Mouse (Mus musculus) heart, embryonic 14.5 days (tissue): ENCODE data around the gene Zc2hc1c. TPM values are rescaled to one million over a fixed set of nuclear protein-coding genes. Genes with fewer than 3 reads are reported as not detected.

Experiments
- ATAC-seq: fragments of 200-750 bp; cut with Nextera tagmentation; 2 replicates; pipeline ENCODE4 v1.8.0; 2017; ENCODE audit warnings: low read depth, moderate TSS enrichment; ENCODE audit not compliant: insufficient number of reproducible peaks, insufficient read depth, low FRiP score
- H3K27ac ChIP-seq, 2 experiments: fragments of 200-500 bp in 1 of 2; fragments of 300-500 bp in 1 of 2; sonication (generic) in 1 of 2; replicated peaks in 1 of 2; 2 replicates each; pipeline ENCODE4 v1.5.1; 2012 to 2014; ENCODE audit warnings: low read depth in 2 of 2, low read length in 2 of 2, control low read depth in 1 of 2, mild to moderate bottlenecking in 1 of 2, mixed read lengths in 1 of 2; ENCODE audit not compliant: control insufficient read depth in 1 of 2, insufficient read depth in 1 of 2
- H3K27me3 ChIP-seq: fragments of 300-500 bp; sonication (generic); 2 replicates; pipeline ENCODE4 v1.6.1; 2014; ENCODE audit warnings: mild to moderate bottlenecking, low read length, control low read depth; ENCODE audit not compliant: control insufficient read depth, insufficient read depth
- H3K36me3 ChIP-seq: fragments of 300-500 bp; sonication (generic); 2 replicates; pipeline ENCODE4 v1.6.1; 2014; ENCODE audit warnings: mild to moderate bottlenecking, control low read depth, low read length, mixed read lengths; ENCODE audit not compliant: control insufficient read depth, insufficient read depth
- H3K4me1 ChIP-seq, 2 experiments: fragments of 200-500 bp in 1 of 2; fragments of 300-500 bp in 1 of 2; sonication (generic) in 1 of 2; 2 replicates each; pipeline ENCODE4 v1.6.1; 2012 to 2014; ENCODE audit warnings: low read length in 2 of 2, control low read depth in 1 of 2, mixed read lengths in 1 of 2; ENCODE audit not compliant: control insufficient read depth in 2 of 2, insufficient read depth in 2 of 2
- H3K4me2 ChIP-seq: fragments of 300-500 bp; sonication (generic); 2 replicates; pipeline ENCODE4 v1.6.1; 2014; ENCODE audit warnings: mild to moderate bottlenecking, low read length
- H3K4me3 ChIP-seq, 2 experiments: fragments of 200-500 bp in 1 of 2; fragments of 300-500 bp in 1 of 2; sonication (generic) in 1 of 2; 2 replicates each; pipeline ENCODE4 v1.5.1; 2012 to 2014; ENCODE audit warnings: low read length in 2 of 2, mild to moderate bottlenecking in 2 of 2, control low read depth in 1 of 2, low read depth in 1 of 2, moderate library complexity in 1 of 2; ENCODE audit not compliant: control insufficient read depth in 1 of 2, insufficient read depth in 1 of 2
- H3K9ac ChIP-seq: fragments of 300-500 bp; sonication (generic); 2 replicates; pipeline ENCODE4 v1.6.1; 2014; ENCODE audit warnings: mild to moderate bottlenecking, low read length
- H3K9me3 ChIP-seq: fragments of 300-500 bp; sonication (generic); 2 replicates; pipeline ENCODE4 v1.6.1; 2016; ENCODE audit warnings: low read length, control low read depth; ENCODE audit not compliant: control insufficient read depth
- WGBS: fragments of 180-500 bp; shearing (Covaris S2); extraction: QIAGEN DNeasy Blood & Tissue Kit; methylation state at CpG from one replicate; pipeline ENCODE4 v1.1.7; 2014; 5-methylcytosine and 5-hydroxymethylcytosine counted together
- polyA plus RNA-seq: library from polyadenylated mRNA; unstranded; fragments of >200 nt; fragmentation: Nextera tagmentation; extraction: Ambion mirVana; gene quantifications from 2 replicates; pipeline ENCODE4 v1.2.1, GENCODE M21; 2014

The Zc2hc1c gene
- polyA plus RNA-seq, 1 experiment from 2014 or later = 1.1 TPM

DNA sequence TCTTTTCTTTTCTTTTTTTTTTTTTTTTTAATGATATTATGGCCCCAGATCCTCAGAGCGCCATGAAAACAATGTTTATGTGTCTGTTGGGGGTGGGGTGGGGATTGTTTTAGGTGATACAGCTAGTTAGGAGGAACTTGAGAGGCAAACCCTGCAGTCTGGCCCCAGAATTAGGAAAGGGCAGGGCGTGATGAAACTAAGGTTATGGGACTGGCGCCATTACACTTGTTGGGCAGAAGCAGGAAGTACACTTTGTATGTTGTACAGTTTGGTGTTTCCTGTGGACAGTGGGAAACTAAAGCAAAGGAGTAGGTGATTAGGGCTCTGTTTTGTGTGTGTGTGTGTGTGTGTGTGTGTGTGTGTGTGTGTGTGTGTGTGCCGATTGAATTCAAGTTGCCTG lies 51.6 kb downstream of the Zc2hc1c start:
- Histone ChIP-seq H3K27me3 (no peaks in the 10 kb centered on the region), H3K36me3 (peaks cover 39% of the 10 kb centered on the region), H3K4me1 (peaks cover 2 to 29% of the 10 kb centered on the region in 2 experiments), H3K4me2 (peak overlapping the region; percentile 74), H3K9ac (no peak overlapping the region), H3K9me3 (no peaks in the 10 kb centered on the region), H3K4me3 (peak overlapping the region in 1 of 2 experiments; percentile 90; a peak in 3 of 4 replicates), H3K27ac (peak overlapping the region; percentile 75 to 90; a peak in 3 of 4 replicates)
- ATAC-seq = no peak
- 42% methylated on average over 4 of the region's 4 CpGs for WGBS

- Histone ChIP-seq H3K9me3 (no peaks in the 10 kb centered on the region), H3K4me1 (peaks cover 2 to 29% of the 10 kb centered on the region in 2 experiments), H3K4me2 (no peak overlapping the region), H3K4me3 (no peak overlapping the region), H3K27me3 (no peaks in the 10 kb centered on the region), H3K27ac (no peak overlapping the region), H3K9ac (no peak overlapping the region), H3K36me3 (peaks cover 35% of the 10 kb centered on the region)
- ATAC-seq = no peak
- 29% methylated on average over 1 of the region's 1 CpGs for WGBS
Observed at GRCm38 (mm10) chr12:85341131-85341530, 52.7 kb downstream of the Zc2hc1c start.

DNA sequence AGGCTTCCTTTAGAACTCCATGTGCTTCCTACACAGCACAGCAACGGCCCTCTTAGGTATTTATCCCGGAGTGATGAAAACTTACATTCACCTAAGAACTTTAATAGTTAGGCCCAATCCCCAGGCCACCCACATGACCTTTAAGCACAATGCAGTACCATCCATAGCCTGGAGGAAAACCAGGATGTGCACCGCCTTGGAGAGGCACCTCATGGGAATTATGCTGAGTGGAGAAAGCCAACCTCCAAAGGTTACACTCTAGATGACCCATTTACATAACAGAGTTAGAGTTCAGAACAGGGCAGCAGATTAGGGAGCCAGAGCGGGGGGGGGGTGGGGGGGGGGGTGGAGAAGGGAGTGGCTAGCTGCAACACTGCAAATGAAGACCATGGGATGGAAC lies 53.9 kb downstream of the Zc2hc1c start:
- Histone ChIP-seq H3K4me3 (no peak overlapping the region), H3K9me3 (no peaks in the 10 kb centered on the region), H3K36me3 (peaks cover 32% of the 10 kb centered on the region), H3K27me3 (no peaks in the 10 kb centered on the region), H3K4me2 (no peak overlapping the region), H3K27ac (no peak overlapping the region), H3K9ac (no peak overlapping the region), H3K4me1 (peaks cover 2 to 25% of the 10 kb centered on the region in 2 experiments)
- ATAC-seq = no peak
- 72% methylated on average over 4 of the region's 4 CpGs for whole genome bisulfite sequencing

DNA sequence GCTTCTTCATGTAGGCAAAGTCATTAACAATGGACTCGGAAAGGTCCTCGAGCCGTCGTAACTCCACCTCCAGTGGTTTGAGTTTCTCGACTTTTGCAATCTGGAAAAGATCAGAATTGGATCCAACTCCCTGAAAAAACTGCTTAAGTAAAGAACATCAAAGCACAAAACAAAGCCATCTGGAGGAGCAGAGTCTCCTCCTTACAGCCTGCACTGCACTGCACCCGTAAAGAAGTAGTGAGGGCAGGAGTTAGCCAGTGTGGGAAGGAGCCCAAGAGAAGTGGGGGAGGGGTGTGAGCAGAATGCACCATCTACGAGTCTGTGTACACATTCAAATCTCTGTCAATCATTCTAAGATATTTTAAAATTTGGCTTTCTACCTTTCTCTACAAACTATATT lies 55.9 kb downstream of the Zc2hc1c start:
- H3K4me2 ChIP-seq = no peak overlapping the region
- peaks cover 2 to 17% of the 10 kb centered on the region in 2 experiments for H3K4me1 ChIP-seq
- H3K36me3 ChIP-seq = peaks cover 51% of the 10 kb centered on the region
- no peak overlapping the region for H3K27ac ChIP-seq
- no peaks in the 10 kb centered on the region for H3K27me3 ChIP-seq
- WGBS = 80% methylated on average over 7 of the region's 7 CpGs
- no peak for ATAC-seq
- H3K9me3 ChIP-seq = no peaks in the 10 kb centered on the region
- no peak overlapping the region for H3K9ac ChIP-seq
- H3K4me3 ChIP-seq = no peak overlapping the region

DNA sequence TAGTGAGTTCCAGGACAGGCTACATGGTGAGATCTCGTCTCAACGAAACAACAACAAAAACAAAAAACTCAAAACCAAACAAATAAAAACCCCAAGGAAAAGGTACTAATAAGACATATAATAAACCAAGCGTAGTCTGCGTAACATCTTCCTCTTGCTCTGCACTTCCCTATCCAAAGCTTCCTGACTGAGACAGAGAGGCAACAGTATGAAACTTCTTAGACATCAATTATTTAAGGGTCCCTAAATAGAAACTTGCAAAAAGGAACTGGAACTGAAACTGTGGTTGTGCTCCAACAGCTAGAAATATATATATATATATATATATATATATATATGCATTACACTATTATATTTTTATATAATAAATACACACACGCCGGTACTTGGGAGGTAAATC lies 57.2 kb downstream of the Zc2hc1c start:
- WGBS = 93% methylated on average over 6 of the region's 6 CpGs
- Histone ChIP-seq H3K27me3 (no peaks in the 10 kb centered on the region), H3K9me3 (no peaks in the 10 kb centered on the region), H3K4me1 (peaks cover 1 to 14% of the 10 kb centered on the region in 2 experiments; a peak in 3 of 4 replicates), H3K27ac (no peak overlapping the region), H3K9ac (no peak overlapping the region), H3K4me2 (no peak overlapping the region), H3K4me3 (no peak overlapping the region), H3K36me3 (peaks cover 63% of the 10 kb centered on the region)
- no peak for ATAC-seq

DNA sequence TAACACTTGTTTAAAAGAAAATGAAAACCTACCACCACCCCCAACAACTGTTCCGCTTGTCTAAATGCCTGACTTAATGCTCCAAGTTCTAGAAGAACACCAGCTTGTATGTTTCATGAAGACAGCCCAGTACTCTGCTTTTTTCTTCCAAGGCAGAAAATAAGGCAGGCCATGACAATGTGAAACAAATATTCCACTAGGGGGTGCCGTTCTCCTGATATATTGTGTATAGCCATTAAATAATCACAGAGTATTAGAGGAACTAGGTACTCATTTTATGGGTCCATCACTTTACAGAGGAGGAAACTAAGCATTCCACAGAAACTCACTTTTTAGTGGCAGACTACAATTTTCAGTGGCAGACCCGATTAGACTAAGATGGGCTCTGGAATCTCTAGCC lies 58.0 kb downstream of the Zc2hc1c start:
- H3K27ac ChIP-seq = no peak overlapping the region
- ATAC-seq = no peak
- no peaks in the 10 kb centered on the region for H3K9me3 ChIP-seq
- peaks cover 5 to 18% of the 10 kb centered on the region in 2 experiments; a peak in 3 of 4 replicates for H3K4me1 ChIP-seq
- H3K36me3 ChIP-seq = peaks cover 64% of the 10 kb centered on the region
- H3K4me2 ChIP-seq = no peak overlapping the region
- WGBS = 42% methylated on average over 3 of the region's 3 CpGs
- H3K9ac ChIP-seq = no peak overlapping the region
- H3K4me3 ChIP-seq = no peak overlapping the region
- H3K27me3 ChIP-seq = no peaks in the 10 kb centered on the region

GRCm38 (mm10) chr12:85347196-85347595 lies 58.8 kb downstream of the Zc2hc1c start:
- ATAC-seq = no peak; the same call in 1 of the 2 replicates
- Histone ChIP-seq H3K36me3 (peaks cover 61% of the 10 kb centered on the region), H3K4me1 (peaks cover 5 to 14% of the 10 kb centered on the region in 2 experiments; a peak in 3 of 4 replicates), H3K9ac (no peak overlapping the region), H3K27ac (no peak overlapping the region), H3K4me2 (no peak overlapping the region), H3K9me3 (no peaks in the 10 kb centered on the region), H3K27me3 (no peaks in the 10 kb centered on the region), H3K4me3 (no peak overlapping the region)
- 71% methylated on average over 3 of the region's 3 CpGs for WGBS

GRCm38 (mm10) chr12:85348338-85348737 lies 59.9 kb downstream of the Zc2hc1c start:
- Histone ChIP-seq H3K4me1 (peaks cover 5 to 14% of the 10 kb centered on the region in 2 experiments; a peak in 3 of 4 replicates), H3K9ac (no peak overlapping the region), H3K9me3 (no peaks in the 10 kb centered on the region), H3K4me3 (no peak overlapping the region), H3K27me3 (no peaks in the 10 kb centered on the region), H3K4me2 (no peak overlapping the region), H3K36me3 (peaks cover 65% of the 10 kb centered on the region), H3K27ac (peak overlapping the region; percentile 37 to 40; a peak in 2 of 4 replicates)
- no peak for ATAC-seq
- 71% methylated on average over 6 of the region's 6 CpGs for WGBS
